Comparison of ENCODE assay signal across 7 mouse cellular contexts in the genomic region with DNA sequence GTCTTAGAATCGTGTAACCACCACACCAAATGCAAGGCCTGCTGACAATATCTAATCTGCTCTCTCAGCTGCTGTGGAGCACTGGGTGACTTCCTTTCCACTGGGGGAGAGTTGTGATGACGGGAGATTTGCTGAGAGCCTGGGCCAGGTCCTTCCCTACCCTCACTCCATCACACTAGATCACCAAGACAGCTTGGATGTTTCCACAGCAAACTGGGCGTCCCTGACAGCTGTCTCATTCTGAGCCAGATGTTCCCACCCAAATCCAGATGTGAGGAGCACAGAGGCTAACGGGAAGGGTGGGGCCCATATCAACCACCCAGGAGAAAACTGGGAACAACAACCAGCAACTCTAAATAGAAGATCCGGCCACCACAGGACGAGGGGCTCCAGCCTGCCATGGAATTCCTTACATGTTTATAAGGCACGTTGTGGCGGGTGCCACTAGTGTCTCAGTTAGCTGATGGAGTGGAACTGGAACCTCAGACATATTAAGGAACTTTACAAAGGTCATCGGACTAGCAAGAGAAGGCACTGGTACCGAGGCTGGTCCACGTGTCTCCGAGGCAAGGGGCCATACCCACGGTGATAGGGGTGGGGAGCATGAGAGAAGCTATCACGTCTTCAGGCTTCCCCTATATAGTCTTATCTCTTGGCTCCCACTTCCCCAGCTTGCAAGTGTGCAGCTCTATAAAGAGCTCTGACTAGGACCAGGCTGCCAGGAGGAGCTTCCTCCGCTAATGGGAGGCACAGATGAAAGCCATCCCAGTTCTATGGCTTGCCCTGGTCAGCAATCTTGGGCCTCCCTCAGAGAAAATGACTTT. TPM values are rescaled to one million over a fixed set of nuclear protein-coding genes. Genes with fewer than 3 reads are reported as not detected.
A peak's percentile ranks its signal among the peaks of the same experiment; 100 is the strongest.
DNase-seq lines count a peak whose midpoint lies in the region; ATAC-seq lines count a peak whose summit lies in the region.

No protein-coding gene starts in this region.

- H3K9me3 ChIP-seq in hindbrain, embryonic 16.5 days (ENCODE audit: control insufficient read depth, low read length) = no peaks in the 10 kb centered on the region

- WGBS in hindbrain, embryonic 16.5 days = 77% methylated on average over 15 of the region's 15 CpGs

- H3K9ac ChIP-seq in hindbrain, embryonic 16.5 days (ENCODE audit: low read depth, low read length) = no peak overlapping the region

- no peak overlapping the region for H3K27ac ChIP-seq in hindbrain, embryonic 16.5 days (ENCODE audit: low read depth, low read length)

- ATAC-seq in erythroid progenitor cell, adult 5-6 weeks (replicated peaks; ENCODE audit: low FRiP score, poor library complexity, severe bottlenecking) = peak; percentile 50
- no peak for ATAC-seq in hindbrain, embryonic 16.5 days

- intact Hi-C loops in left cerebral cortex, postnatal 14 days (cut with DNase I) = loop anchor here (5.0 kb wide), 1 partner anchor 95 kb away; a partner anchor contains a TSS

- DNase-seq in c-Kit-positive CD71-positive TER-119-negative erythroid progenitor cells, embryonic 14.5 days (ENCODE audit: low read depth) = peak; percentile 36
- peak; percentile 38 for DNase-seq in lung, postnatal 14 days
- no peak for DNase-seq in left cerebral cortex, postnatal 14 days (ENCODE audit: low spot score in 2 of 2)
- no peak for DNase-seq in retina, postnatal 1 day
- DNase-seq in right cerebral cortex, postnatal 10 days (ENCODE audit: low spot score in 2 of 2) = no peak

- peaks cover 23% of the 10 kb centered on the region for H3K4me1 ChIP-seq in hindbrain, embryonic 16.5 days (ENCODE audit: control insufficient read depth, insufficient read depth, low read depth, low read length)

- peak overlapping the region; percentile 21 for H3K4me2 ChIP-seq in hindbrain, embryonic 16.5 days (ENCODE audit: low read length)

- peaks cover 11% of the 10 kb centered on the region; the same call in 1 of the 2 replicates for H3K36me3 ChIP-seq in hindbrain, embryonic 16.5 days (ENCODE audit: control insufficient read depth, insufficient read depth, low read length)

- H3K27me3 ChIP-seq in hindbrain, embryonic 16.5 days (replicated peaks; ENCODE audit: control insufficient read depth, insufficient read depth, low read length) = no peaks in the 10 kb centered on the region

- H3K4me3 ChIP-seq in hindbrain, embryonic 16.5 days (ENCODE audit: low read length) = 0 out of 2 replicates have a peak overlapping the region, but pooled peaks have one; percentile 7

RNA-seq across cellular contexts. Expression of a gene that starts 2.3 kb away (rescaled TPM):
- total RNA-seq in erythroid progenitor cell, adult 5-6 weeks (2015; ENCODE audit: low replicate concordance) = 0.72 TPM in 1 of 2 replicates, not detected in the other
- total RNA-seq in erythroid progenitor cell, adult 5-6 weeks (2017; ENCODE audit: low replicate concordance) = not detected in 2 replicates
- polyA plus RNA-seq in hindbrain, embryonic 16.5 days (2015; fragmentation: Nextera tagmentation; extraction: Ambion mirVana) = 22.2 and 23.4 TPM in 2 replicates
- 1 to 10 TPM; 7.1 to 8.0 TPM for total RNA-seq in left cerebral cortex, postnatal 14 days (2021)

RNA-seq across cellular contexts. Expression of a gene that starts 9.5 kb away (rescaled TPM):
- total RNA-seq in erythroid progenitor cell, adult 5-6 weeks (2015; ENCODE audit: low replicate concordance) = 25.9 and 71.7 TPM in 2 replicates
- 43.9 and 168 TPM in 2 replicates for total RNA-seq in erythroid progenitor cell, adult 5-6 weeks (2017; ENCODE audit: low replicate concordance)
- 94.0 and 117 TPM in 2 replicates for polyA plus RNA-seq in hindbrain, embryonic 16.5 days (2015; fragmentation: Nextera tagmentation; extraction: Ambion mirVana)
- 10 to 100 TPM; 87.6 to 90.4 TPM for total RNA-seq in left cerebral cortex, postnatal 14 days (2021)

RNA-seq across cellular contexts. Expression of a gene that starts 28.4 kb away (rescaled TPM):
- total RNA-seq in erythroid progenitor cell, adult 5-6 weeks (2015; ENCODE audit: low replicate concordance) = 3.8 and 4.7 TPM in 2 replicates
- total RNA-seq in erythroid progenitor cell, adult 5-6 weeks (2017; ENCODE audit: low replicate concordance) = 8.2 and 9.4 TPM in 2 replicates
- 10.0 and 10.2 TPM in 2 replicates for polyA plus RNA-seq in hindbrain, embryonic 16.5 days (2015; fragmentation: Nextera tagmentation; extraction: Ambion mirVana)
- 1 to 10 TPM; 5.6 to 5.9 TPM for total RNA-seq in left cerebral cortex, postnatal 14 days (2021)

RNA-seq across cellular contexts. Expression of a gene that starts 41.7 kb away (rescaled TPM):
- 64.9 and 72.5 TPM in 2 replicates for total RNA-seq in erythroid progenitor cell, adult 5-6 weeks (2015; ENCODE audit: low replicate concordance)
- total RNA-seq in erythroid progenitor cell, adult 5-6 weeks (2017; ENCODE audit: low replicate concordance) = 55.1 and 71.9 TPM in 2 replicates
- 22.4 and 26.6 TPM in 2 replicates for polyA plus RNA-seq in hindbrain, embryonic 16.5 days (2015; fragmentation: Nextera tagmentation; extraction: Ambion mirVana)
- 1 to 10 TPM; 6.2 to 6.6 TPM for total RNA-seq in left cerebral cortex, postnatal 14 days (2021)

RNA-seq across cellular contexts. Expression of a gene that starts 44.7 kb away (rescaled TPM):
- 2.9 and 8.8 TPM in 2 replicates for total RNA-seq in erythroid progenitor cell, adult 5-6 weeks (2015; ENCODE audit: low replicate concordance)
- 7.2 and 7.8 TPM in 2 replicates for total RNA-seq in erythroid progenitor cell, adult 5-6 weeks (2017; ENCODE audit: low replicate concordance)
- 2.2 and 2.6 TPM in 2 replicates for polyA plus RNA-seq in hindbrain, embryonic 16.5 days (2015; fragmentation: Nextera tagmentation; extraction: Ambion mirVana)
- total RNA-seq in left cerebral cortex, postnatal 14 days (2021) = 1 to 10 TPM; 2.8 to 3.0 TPM

Comparison
In these comparisons a context has a peak if more than half of its experiments do, and no peak if none do; other contexts are left out.
1. DNase-seq: peak in c-Kit-positive CD71-positive TER-119-negative erythroid progenitor cells, embryonic 14.5 days (single experiment) and lung, postnatal 14 days (single experiment); none in left cerebral cortex, postnatal 14 days (0 of 2), retina, postnatal 1 day (single experiment) and right cerebral cortex, postnatal 10 days (0 of 2).
2. RNA of a gene that starts 2.3 kb away (total RNA-seq): 7.1 to 8.0 TPM in left cerebral cortex, postnatal 14 days; 0.72 TPM in erythroid progenitor cell, adult 5-6 weeks; every median in the first group is over 4 times any median in the second.